Mouse (Mus musculus) right cerebral cortex, adult 2 months (tissue): ENCODE results near the gene Crlf3.
A peak's percentile ranks its signal among the peaks of the same experiment; 100 is the strongest.

Experiments
- DNase-seq, 2 experiments: peaks; one replicate each; pipeline ENCODE4 v3.0.0; 2021 to 2022; ENCODE audit warnings: low spot score in 2 of 2

Crlf3 gene

DNA sequence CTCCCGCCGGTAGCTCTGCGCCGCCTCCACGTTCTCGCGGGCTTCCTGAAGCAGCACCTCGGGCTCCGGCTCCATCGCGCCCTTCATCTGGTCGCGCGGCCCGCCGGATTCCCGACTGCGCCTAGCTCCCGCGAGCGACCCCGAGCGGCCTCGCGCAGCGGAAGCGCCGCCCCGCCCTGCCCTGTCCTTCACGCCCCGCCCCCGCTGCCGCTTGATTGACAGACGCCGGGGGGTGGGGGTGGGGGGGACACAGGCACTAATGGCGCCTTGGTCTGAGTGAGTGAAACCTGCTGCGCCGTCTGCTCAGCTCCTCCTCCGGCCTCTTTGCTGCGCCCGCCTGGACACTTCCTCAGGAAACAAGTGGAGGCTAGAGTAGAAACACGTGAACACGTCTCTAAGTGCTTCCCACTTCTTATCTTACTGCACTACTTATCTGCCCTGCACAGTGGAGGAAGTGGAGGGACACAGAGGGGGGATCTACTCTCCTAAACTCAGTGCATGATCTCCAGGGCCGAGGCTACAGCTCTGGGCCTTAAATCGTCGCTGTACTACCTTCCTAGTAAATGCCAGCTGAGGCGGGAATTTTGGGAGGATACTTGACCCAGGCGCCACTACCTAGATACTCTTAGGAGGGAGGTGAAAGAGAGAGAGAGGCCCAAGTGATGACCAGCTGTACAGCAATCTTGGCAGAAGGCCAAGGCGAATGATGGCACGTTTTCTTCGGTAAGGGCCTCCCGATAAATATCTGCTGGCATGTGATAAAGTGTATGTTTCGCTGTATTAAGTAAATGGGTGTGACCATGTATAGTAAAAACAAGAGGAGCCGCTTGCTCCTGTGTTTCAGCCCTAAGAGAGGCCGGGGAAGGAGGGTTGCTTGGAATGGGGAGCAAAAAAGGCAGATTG is at the start of gene Crlf3:
TSS of gene Crlf3 (minus strand) at position 166 of the 903 bp plus-strand sequence.
- DNase-seq, result peak; percentile 77 to 87

DNA sequence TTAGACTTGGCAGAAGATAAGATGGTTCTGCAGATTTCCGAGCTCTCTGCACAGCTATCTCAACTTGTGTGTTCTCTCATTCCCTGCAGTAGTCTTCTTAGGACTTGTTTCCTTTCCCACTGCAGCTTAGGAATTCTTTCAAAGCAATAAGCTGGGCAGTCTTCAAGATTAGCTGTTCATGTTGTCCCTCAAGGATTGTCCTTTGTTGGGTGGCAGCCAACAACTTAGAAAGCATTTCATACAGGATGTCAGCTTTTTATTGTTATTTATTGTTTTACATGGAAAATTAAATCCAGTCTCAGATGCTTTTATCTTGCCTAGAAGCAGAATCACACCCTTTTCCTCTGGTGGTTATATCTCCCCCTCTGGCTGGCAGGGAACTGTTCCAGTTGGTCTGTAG is 35.6 kb upstream of the Crlf3 start:
- no peak for DNase-seq

DNA sequence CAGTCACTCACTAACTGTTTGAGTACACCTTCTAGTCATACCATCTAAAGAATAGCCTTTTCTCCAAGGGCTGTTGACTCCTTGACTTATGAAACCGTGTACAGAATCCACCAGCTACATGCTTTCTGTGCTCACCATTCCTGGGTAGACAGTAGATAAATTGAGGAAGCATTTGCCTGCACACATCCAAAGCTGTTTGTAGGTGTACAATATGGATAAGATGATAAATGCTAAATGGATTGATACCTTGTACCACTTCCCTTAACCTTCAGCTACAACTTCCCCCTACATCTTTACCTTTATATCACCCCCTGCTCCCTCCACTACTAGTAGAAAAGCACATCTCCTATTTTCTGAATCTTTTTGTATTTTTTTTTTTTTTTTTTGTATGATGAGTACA is 23.6 kb upstream of the Crlf3 start:
- no peak for DNase-seq

DNA sequence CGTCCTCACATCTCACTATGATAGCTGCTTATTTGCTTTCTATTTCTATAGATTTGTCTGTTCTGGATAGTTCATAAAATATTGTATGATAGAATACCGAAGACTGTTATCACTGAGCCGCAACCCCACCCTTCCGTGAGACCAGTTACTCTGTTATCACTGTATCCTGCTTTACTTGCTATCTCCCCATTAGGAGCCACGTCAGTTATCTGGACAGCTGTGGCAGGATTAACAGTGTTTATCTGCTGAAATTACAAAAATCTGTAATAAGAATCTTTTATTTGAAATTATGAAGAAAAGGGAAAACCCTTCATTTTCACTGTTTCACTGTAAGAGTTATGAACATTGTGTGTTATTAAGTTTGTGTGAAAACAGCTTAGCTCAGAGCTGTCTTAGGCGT is 20.5 kb upstream of the Crlf3 start:
- no peak for DNase-seq

DNA sequence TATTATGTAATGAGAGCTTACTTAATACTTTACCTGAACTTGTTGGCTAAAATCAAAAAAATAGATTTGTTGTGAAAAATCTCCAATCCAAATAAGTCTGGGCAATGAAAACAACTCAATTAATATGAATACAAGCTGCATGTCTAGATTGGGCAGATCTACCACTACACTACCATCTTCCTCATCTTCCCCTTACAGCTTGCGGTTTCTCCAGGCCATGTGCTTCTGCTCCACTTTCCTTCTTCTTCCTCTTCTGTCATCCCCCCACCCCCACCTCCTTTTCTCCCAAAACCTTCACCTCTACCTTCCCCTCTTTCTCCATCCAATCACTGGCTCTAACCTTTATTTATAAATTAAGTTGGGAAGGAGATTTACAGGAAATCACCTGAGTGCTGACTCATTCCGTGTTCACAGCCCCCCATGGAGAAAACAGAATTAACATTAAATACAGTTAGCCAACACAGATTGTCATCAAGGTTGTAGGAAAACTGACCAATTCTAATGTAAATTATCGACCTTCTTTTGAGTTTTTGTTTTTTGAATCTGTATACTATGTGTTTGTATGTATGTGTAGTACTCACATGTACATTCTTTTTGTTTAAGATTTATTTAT is 17.8 kb upstream of the Crlf3 start:
- DNase-seq, result no peak

DNA sequence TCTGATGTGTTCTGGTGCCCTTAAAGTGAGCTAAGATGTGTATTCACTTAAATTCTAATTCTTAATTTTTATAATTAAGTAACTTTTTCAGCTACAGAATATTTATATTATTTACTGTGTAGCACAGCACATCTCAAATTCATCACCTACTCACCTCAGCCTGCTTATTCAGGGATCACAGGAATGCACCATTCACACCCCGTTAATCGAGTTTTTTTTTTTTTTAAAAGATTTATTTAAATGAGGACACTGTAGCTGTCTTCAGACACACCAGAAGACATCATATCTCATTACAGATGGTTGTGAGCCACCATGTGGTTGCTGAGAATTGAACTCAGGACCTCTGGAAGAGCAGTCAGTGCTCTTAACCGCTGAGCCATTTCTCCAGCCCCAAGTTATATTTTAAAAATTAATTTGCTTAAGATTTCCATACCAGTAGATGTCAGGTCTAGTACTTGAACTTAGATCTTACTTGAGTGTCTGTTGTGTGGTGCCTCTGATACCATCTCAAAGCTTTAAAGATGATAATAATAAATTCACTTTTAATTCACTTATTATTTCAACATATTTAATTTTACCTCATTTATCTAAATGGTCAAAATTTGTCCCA is 9.9 kb upstream of the Crlf3 start:
- DNase-seq, result no peak

DNA sequence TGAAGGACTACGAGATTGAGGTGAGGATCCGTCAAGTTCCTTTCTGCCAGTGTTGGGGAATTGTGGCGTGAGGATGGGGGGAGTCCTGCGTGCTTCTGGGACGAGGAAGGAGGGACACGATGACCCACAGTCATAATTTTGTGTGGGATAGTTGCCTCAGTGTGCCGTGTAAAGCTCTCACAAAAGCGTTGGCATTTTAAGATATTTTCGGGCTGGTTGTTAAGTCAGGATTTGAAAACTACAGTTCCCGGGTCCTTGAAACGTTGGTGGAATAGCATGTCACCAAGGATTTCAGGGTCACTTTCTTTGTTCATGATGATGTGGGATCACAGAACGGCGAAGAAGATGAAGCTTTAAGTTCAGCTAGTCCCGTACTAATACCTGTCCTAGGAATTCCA is 9.0 kb upstream of the Crlf3 start:
- DNase-seq, result no peak

DNA sequence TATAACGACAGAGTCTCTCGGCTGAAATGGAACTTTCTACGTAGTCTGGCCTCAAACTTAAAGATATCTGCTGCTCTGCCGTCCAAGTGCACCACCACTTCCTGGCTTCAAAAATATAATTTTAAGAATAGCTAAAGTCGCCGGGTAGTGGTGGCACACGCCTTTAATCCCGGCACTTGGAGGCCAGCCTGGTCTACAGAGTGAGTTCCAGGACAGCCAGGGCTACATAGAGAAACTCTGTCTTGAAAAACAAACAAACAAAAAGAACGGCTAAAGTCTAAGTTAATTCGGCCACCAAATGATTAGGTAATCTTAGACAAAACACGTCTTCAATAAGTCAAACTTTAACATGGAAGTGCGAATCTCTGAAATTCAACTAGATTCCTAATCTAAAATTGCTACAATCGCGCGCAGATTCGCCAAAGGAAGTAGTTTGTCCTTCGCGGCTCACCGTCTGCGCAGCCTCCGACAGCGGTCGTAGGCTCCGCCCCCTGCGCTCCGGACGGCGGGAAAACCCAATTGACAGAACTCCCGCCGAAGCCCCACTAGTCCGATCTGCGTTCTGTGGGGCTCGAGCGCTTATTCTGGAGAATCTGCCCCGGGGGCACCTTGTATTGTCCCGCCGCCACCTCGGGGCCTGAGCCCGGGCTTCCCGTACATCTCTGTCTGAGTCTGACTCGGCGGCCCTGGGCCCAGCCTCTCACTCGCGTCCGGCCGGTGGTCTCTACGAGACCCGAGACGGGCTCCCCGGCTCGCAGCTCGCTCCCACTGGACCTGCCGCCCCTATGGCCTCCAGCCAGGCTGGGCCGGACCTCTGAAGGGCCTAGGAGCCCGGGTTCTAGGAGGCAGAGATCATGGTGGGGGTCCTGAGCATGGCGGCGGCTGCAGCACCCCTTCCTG is 8.4 kb upstream of the Crlf3 start, which contains the start of gene Atad5:
TSS of gene Atad5 (plus strand) at position 484 of the 900 bp plus-strand sequence.
- peak; percentile 91 for DNase-seq

DNA sequence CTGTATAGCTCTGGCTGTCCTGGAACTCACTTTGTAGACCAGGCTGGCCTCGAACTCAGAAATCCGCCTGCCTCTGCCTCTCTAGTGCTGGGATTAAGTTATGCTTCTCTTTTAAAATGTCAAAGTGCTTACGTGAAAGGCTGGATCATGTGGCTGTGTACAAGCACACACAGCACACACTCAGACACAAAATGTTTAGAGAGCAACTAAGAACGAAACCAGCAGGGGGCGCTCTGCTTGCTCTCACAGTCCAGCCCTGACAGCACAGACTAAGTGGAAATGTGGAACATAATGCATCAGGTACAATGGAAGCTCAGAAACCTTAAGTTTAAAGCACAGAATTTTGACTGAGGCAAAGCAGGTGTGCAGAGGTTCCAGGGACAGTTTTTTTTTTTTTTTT is 6.1 kb upstream of the Crlf3 start:
- peak; percentile 82 to 91 for DNase-seq

DNA sequence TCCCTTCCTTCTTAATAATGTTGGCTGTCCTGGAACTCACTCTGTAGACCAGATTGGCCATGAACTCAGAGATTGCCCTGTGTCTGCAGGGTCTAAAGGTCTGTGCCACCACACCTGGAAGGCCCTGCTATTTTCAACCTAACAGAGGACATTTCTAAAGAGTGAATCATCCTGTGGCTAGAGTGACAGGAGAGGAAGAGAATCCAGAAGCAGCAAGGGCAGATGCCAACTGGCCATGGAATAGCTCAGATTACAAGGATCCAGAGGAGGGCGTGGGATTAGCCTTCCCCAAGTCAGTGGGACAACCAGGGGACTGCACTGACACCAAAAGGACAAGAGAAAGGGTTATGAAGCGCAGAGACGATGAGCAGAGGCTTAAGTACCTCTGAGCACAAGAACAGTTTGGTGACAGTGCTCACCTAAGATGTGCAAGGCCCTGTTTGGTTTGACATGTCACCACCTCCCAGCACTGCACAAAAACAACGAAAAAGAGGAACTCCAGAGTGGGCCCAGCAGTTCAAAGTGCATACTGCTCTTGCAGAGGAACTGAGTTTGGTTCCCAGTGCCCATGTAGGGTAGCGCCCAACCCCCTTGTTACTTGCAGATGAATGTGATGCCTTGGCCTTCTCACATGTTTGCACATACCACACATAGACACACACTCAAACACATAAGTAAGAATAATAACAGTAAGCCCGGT is 4.7 kb upstream of the Crlf3 start:
- no peak for DNase-seq

DNA sequence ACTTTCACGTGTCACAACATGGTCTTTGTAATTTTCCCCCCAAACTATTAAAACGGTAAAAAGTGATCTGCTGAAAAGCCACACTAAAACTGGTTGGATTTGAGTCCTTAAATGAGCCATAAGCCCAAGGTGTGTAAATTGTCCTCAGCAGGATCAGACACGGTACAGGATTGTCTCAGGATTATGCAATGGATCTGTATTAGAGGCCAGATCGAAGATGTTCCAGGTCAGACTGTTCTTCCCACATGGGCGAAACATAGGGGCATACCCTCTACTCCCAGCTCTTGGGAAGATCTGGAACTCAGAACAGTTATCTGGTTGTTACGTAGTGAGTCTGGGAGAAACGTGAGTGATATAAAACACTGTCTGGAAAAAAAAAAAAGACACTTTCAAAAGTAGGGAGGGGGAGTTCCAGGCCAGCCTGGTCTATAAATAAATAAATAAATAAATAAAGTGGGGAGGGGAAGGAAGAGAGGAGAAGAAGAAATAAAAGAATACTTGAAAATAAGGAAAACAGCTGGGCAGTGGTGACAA is 1.1 kb upstream of the Crlf3 start:
- DNase-seq, result no peak

DNA sequence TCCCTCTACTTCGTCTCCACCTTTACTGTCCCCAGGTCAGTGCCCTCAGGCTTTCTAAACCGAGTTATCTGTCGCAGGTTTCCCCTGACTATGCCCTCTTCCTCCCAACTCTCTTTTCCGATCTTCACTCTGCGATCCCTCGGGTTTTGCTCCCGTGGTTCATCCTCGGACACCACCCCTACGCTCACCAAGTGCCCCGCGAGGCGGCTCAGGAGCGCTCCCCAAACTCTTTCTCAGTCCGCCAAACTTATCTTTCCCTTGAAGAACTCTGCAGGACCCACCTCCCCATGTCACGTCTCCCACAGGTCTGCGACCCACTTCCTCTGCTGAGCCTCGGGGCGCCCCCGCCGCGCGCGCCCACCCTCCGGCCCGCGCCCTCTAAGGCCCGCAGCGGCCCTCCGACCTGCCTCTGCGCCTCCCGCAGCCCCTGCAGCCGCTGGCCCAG is 388 bp downstream of the Crlf3 start:
- DNase-seq, result no peak

DNA sequence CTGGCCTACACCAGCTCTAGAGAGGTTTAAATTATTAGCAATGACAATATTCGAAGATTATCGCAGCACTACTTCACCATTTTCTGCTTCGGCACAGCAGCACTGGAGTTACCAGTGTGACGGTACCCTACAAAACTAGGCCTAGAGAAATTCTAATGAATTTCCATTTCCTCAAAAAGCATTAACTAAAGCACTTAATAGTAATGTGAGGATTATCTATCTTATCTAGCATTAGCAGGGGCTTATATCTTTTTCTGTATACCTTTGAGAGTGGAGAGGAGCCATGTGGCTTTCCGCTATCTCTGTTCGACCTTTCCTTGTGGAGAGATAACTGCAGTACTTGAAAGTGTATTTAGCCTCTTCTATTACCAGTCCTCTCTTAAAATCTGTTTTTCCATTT is 1.0 kb downstream of the Crlf3 start:
- DNase-seq, result no peak

DNA sequence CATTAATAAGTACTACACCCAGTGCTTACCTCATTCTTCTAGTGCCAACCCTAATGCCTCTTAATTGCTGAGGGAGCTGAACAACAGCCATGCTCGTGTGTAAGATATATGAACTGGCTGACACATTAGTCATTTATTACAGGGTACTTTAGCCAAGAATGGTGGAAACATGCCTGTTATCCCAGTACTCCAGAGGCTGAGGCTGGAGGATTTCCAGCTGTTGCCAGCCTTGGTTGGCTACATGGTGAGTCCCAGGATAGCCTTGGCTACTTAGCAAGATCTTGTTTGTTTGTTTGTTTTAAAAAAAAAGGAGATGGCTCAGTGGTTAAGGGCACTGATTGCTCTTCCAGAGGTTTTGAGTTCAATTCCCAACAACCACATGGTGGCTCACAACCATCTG is 2.0 kb downstream of the Crlf3 start:
- no peak for DNase-seq

DNA sequence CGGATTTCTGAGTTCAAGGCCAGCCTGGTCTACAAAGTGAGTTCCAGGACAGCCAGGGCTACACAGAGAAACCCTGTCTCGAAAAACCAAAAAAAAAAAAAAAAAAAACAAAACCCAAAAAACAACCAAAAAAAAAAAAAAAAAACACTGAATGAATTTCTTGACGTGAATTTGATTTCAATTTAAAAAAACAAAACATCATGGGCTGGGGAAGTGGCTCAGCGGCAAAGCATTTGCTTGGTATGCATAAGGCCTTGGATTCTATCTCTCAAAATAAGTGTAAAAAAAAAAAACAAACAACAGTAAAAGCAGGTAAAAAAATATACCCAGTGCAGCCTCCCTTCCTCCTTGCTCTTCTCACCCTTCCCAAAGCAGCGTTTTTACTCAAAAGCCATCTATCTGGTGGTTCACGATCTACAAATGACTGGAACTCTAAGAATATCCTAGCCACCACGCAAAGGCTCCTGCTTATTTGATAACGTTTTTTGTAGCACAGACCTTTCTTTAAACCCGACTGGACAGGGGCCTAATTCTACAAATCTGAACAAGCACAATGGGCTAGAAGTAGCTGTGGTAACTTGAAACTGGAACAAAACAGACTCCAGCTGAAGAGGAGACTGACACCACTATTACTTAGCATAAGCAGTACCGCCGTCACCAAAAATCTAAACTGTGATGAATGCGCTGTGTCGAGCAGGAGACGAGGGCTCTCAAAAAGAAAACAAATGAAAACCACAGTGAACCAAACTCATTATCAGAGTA is 2.8 kb downstream of the Crlf3 start:
- DNase-seq, result no peak

DNA sequence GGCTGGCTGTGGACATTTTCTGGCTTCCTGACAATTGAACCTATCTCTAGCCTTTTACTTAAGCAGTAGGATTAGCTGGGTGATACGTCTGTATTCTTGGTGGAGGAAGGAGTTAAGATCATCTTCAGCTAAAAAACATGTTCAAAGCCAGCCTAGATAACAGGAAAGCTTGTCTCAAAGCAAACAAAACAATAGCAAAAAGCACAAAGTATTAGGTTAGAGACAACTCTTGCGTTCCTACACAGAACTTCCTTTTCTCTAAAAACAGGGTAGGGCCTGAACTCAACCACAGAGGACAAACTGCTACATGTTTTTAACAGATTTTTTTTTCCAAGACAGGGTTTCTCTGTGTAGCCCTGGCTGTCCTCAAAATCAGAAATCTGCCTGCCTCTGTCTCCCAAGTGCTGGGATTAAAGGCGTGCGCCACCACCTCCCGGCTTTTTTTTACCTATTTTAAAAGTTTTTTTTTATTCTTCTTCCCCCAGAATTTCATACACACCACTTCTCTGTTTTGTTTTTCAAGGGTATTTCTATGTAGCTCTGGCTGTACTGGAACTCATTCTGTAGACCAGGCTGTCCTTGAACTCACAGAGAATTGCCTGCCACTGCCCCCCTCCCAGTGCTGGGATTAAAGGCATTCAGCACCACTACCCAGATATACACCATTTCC is 5.0 kb downstream of the Crlf3 start:
- no peak for DNase-seq

DNA sequence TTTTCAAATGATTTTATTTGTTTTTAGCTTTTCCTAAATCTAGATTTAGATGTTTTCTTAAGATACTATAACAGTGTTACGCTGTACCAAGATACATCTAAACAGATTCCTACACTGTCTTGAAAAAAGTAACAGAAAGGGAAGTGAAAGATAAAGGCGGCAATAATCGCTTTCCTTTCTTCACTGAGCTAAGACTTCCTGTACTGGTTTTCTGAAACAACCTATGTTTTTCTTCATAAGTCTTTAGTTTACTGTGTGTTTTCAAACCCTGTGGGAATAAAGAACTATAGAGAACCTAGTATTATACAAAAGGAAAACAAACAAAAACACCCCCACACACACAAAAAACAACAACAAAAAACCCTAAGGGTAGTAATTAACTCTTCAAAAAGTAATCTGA is 8.4 kb downstream of the Crlf3 start:
- DNase-seq, result no peak

DNA sequence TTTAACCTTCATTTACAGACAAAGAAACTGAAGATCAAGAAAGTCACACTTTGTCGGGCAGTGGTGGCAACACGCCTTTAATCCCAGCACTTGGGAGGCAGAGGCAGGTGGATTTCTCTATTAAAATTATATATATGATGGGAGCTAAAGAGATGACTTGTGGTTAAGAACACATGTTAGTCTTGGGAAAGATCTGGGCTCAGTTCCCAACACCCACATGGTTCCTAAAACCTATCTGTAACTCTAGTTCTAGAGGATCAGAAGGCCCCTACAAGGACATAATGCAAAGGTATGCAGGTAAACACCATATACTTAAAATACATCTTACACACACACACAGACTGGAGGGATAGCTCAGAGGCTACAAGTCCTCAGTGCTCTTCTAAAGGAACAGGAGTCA is 9.8 kb downstream of the Crlf3 start:
- no peak for DNase-seq

DNA sequence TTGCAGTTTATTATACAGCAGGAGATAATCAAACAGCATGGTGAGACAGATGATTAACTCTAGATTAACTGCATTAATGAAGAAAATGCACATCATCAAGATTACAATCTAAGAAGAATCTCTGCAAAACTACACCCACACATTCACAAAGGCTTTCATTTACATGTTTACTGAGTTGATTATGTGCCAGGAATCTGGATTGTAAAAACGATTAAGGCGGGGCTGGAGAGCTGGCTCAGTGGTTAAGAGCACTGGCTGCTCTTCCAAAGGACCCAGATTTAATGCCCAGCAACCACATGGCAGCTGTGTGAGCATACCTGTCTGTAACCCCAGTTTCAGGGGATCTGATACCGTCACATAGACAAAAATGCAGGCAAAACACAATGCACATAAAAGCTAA is 11.0 kb downstream of the Crlf3 start:
- DNase-seq, result no peak

DNA sequence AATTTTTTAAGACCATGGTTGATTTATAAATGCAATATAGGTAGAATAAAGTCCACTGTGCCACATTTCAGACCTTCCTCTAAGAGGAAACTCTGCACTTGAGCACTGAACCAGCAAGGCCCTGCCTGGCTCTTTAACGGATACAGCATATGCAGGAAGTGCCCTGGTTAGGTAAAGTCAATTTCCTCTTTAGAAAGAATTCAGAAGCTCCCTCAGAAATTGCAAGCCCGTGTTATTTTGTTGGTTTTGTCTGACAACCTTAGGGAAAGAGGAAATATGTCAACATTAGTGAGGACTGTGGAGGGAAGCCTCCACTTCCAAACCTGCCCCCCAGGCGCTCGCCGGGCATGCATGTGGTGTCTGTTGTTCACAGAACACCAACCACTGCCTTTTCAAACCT is 13.2 kb downstream of the Crlf3 start:
- no peak for DNase-seq
